Mouse (Mus musculus): Measurements from ENCODE around the gene Opn3. TPM values are rescaled to one million over a fixed set of nuclear protein-coding genes. Genes with fewer than 3 reads are reported as not detected.

Opn3 gene
- 1 to 10 TPM; 6.1 to 6.6 TPM for total RNA-seq (2021)
- long read RNA-seq, experiment 1, transcript Opn3-201 (4 exons, 1,913 nt), result major isoform, 5 of 6 reads
- long read RNA-seq, experiment 1, partial matches to known transcripts, result 0 of 6 reads
- long read RNA-seq, experiment 1, other reads (novel, unspliced or antisense), result 1 of 6 reads
- long read RNA-seq, experiment 2, transcript Opn3-201 (4 exons, 1,913 nt), result major isoform, 5 of 5 reads
- long read RNA-seq, experiment 2, partial matches to known transcripts, result 0 of 5 reads
- long read RNA-seq, experiment 2, other reads (novel, unspliced or antisense), result 0 of 5 reads

- peak within 1 kb of the TSS; percentile 80 for H3K27ac ChIP-seq
Observed at GRCm38 (mm10) chr1:175692246-175692996, at the start of gene Opn3, which contains the start of gene Chml. Gene Opn3 (minus strand): TSS chr1:175692776. Gene Chml (minus strand): TSS chr1:175692901.

GRCm38 (mm10) chr1:175725771-175726170, 33.2 kb upstream of the Opn3 start:
- TF ChIP-seq CTCF (IDR thresholded peaks at IDR 0.05), result no peak
- intact Hi-C loops (cut with DNase I), result no loop called here
- Histone ChIP-seq H3K27ac (no peak overlapping the region), H3K4me3 (no peak overlapping the region)
- no peak for DNase-seq (ENCODE audit: extremely low spot score in 1 of 2, low spot score in 2 of 2)

More at GRCm38 (mm10) chr1:175692246-175692996, at the start of gene Opn3, which contains the start of gene Chml:
- peak within 1 kb of the TSS; percentile 89 for H3K4me3 ChIP-seq
- TF ChIP-seq CTCF (IDR thresholded peaks at IDR 0.05), result no peak
- intact Hi-C loops (cut with DNase I), result loop anchor here (1.0 to 5.0 kb wide), 2 partner anchors 67 to 190 kb away; partner anchors contain the start of genes Exo1 and Fh1
- peak; percentile 95 to 97 for DNase-seq (ENCODE audit: extremely low spot score in 1 of 2, low spot score in 2 of 2)

- Histone ChIP-seq H3K4me3 (no peak overlapping the region), H3K27ac (no peak overlapping the region)
- intact Hi-C loops (cut with DNase I), result no loop called here
- DNase-seq (ENCODE audit: extremely low spot score in 1 of 2, low spot score in 2 of 2), result no peak
- TF ChIP-seq CTCF (IDR thresholded peaks at IDR 0.05), result no peak
Observed at GRCm38 (mm10) chr1:175716832-175717231, 24.3 kb upstream of the Opn3 start.

GRCm38 (mm10) chr1:175712338-175712909, 19.8 kb upstream of the Opn3 start:
- no peak for DNase-seq (ENCODE audit: extremely low spot score in 1 of 2, low spot score in 2 of 2)
- H3K4me3 ChIP-seq, result no peak overlapping the region
- TF ChIP-seq CTCF (IDR thresholded peaks at IDR 0.05), result no peak
- intact Hi-C loops (cut with DNase I), result no loop called here
- H3K27ac ChIP-seq, result no peak overlapping the region

GRCm38 (mm10) chr1:175708013-175708412, 15.4 kb upstream of the Opn3 start:
- TF ChIP-seq CTCF (IDR thresholded peaks at IDR 0.05), result no peak
- no peak overlapping the region for H3K27ac ChIP-seq
- H3K4me3 ChIP-seq, result no peak overlapping the region
- DNase-seq (ENCODE audit: extremely low spot score in 1 of 2, low spot score in 2 of 2), result no peak
- intact Hi-C loops (cut with DNase I), result no loop called here

- no peak overlapping the region for H3K27ac ChIP-seq
- no peak for TF ChIP-seq CTCF (IDR thresholded peaks at IDR 0.05)
- DNase-seq (ENCODE audit: extremely low spot score in 1 of 2, low spot score in 2 of 2), result no peak
- H3K4me3 ChIP-seq, result no peak overlapping the region
- intact Hi-C loops (cut with DNase I), result no loop called here
Observed at GRCm38 (mm10) chr1:175707599-175707998, 15.0 kb upstream of the Opn3 start.

- intact Hi-C loops (cut with DNase I), result no loop called here
- no peak overlapping the region for H3K4me3 ChIP-seq
- no peak for DNase-seq (ENCODE audit: extremely low spot score in 1 of 2, low spot score in 2 of 2)
- H3K27ac ChIP-seq, result no peak overlapping the region
- no peak for TF ChIP-seq CTCF (IDR thresholded peaks at IDR 0.05)
Observed at GRCm38 (mm10) chr1:175701145-175701544, 8.6 kb upstream of the Opn3 start.

- intact Hi-C loops (cut with DNase I), result no loop called here
- no peak for DNase-seq (ENCODE audit: extremely low spot score in 1 of 2, low spot score in 2 of 2)
- Histone ChIP-seq H3K27ac (no peak overlapping the region), H3K4me3 (no peak overlapping the region)
- TF ChIP-seq CTCF (IDR thresholded peaks at IDR 0.05), result no peak
Observed at GRCm38 (mm10) chr1:175699796-175700195, 7.2 kb upstream of the Opn3 start.

- Histone ChIP-seq H3K27ac (no peak overlapping the region), H3K4me3 (no peak overlapping the region)
- intact Hi-C loops (cut with DNase I), result no loop called here
- TF ChIP-seq CTCF (IDR thresholded peaks at IDR 0.05), result no peak
- DNase-seq (ENCODE audit: extremely low spot score in 1 of 2, low spot score in 2 of 2), result no peak
Observed at GRCm38 (mm10) chr1:175699375-175699774, 6.8 kb upstream of the Opn3 start.

- no peak for DNase-seq (ENCODE audit: extremely low spot score in 1 of 2, low spot score in 2 of 2)
- TF ChIP-seq CTCF (IDR thresholded peaks at IDR 0.05), result no peak
- intact Hi-C loops (cut with DNase I), result no loop called here
- H3K27ac ChIP-seq, result no peak within 1 kb of the TSS
- no peak within 1 kb of the TSS for H3K4me3 ChIP-seq
Observed at GRCm38 (mm10) chr1:175698293-175698692, 5.7 kb upstream of the Opn3 start, which contains the start of gene Wdr64. Gene Wdr64 (plus strand): TSS chr1:175698593.

GRCm38 (mm10) chr1:175693429-175693960, 919 bp upstream of the Opn3 start:
- intact Hi-C loops (cut with DNase I), result loop anchor here (5.0 kb wide), 1 partner anchor 189 kb away; the partner anchor contains the start of gene Exo1
- no peak for TF ChIP-seq CTCF (IDR thresholded peaks at IDR 0.05)
- Histone ChIP-seq H3K27ac (no peak overlapping the region), H3K4me3 (peak overlapping the region; percentile 89)
- DNase-seq (ENCODE audit: extremely low spot score in 1 of 2, low spot score in 2 of 2), result no peak
